Mouse (Mus musculus): ENCODE results near the gene S100a11. TPM values are rescaled to one million over a fixed set of nuclear protein-coding genes. Genes with fewer than 3 reads are reported as not detected.

The S100a11 gene
- total and polyA plus RNA-seq, 2 experiments from 2014 or later, result 47.5 to 686 TPM

DNA sequence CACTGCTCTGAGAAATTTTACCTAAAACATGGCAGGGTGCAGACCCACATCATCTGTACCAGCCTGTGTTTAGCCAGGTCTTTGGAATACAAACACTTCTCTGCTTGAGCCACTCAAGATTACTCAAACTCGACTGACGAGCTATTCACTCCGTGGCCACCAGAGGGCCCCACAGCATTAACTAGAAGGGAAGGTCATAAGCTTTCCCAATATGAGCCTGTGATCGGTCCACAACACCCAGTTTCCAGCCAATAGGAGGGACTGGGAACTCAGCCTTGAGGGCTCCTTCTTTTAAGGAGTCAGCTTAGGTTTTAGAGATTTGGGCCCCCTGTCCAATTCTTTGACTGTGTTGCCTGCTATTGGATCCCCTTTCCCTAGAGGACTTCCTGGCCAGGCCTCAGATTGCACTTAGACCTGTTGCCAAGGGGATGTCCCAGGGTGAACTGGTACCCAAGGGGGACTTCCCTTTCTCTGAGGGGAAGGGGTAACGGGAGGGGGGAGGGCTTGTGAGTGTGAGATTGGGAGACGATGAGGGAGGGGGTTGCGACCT lies 26.9 kb downstream of the S100a11 start:
- H3K4me1 ChIP-seq (ENCODE audit: control insufficient read depth, insufficient read depth), result no peaks in the 10 kb centered on the region
- WGBS, result 27% methylated on average over 7 of the region's 7 CpGs
- H3K27me3 ChIP-seq (ENCODE audit: control insufficient read depth, insufficient read depth, low read length), result no peaks in the 10 kb centered on the region
- H3K4me3 ChIP-seq (ENCODE audit: low read depth, low read length), result no peak overlapping the region
- ATAC-seq (ENCODE audit: insufficient read depth, low read depth) (peak; percentile 33; the same call in 1 of the 2 replicates), DNase-seq (ENCODE audit: low spot score) (peak; percentile 39)
- H3K27ac ChIP-seq (ENCODE audit: low read depth), result no peak overlapping the region
- H3K36me3 ChIP-seq (replicated peaks; ENCODE audit: control insufficient read depth, insufficient read depth, low read length), result no peaks in the 10 kb centered on the region
- TF ChIP-seq CTCF (IDR thresholded peaks at IDR 0.05; ENCODE audit: low read depth) (peak; percentile 90), EP300 (IDR thresholded peaks at IDR 0.05; ENCODE audit: low read depth) (no peak)
- H3K9ac ChIP-seq (replicated peaks; ENCODE audit: low read depth, low read length), result no peak overlapping the region
- H3K9me3 ChIP-seq (replicated peaks; ENCODE audit: control insufficient read depth, low read length), result no peaks in the 10 kb centered on the region
- H3K4me2 ChIP-seq (ENCODE audit: low read depth, low read length), result no peak overlapping the region

DNA sequence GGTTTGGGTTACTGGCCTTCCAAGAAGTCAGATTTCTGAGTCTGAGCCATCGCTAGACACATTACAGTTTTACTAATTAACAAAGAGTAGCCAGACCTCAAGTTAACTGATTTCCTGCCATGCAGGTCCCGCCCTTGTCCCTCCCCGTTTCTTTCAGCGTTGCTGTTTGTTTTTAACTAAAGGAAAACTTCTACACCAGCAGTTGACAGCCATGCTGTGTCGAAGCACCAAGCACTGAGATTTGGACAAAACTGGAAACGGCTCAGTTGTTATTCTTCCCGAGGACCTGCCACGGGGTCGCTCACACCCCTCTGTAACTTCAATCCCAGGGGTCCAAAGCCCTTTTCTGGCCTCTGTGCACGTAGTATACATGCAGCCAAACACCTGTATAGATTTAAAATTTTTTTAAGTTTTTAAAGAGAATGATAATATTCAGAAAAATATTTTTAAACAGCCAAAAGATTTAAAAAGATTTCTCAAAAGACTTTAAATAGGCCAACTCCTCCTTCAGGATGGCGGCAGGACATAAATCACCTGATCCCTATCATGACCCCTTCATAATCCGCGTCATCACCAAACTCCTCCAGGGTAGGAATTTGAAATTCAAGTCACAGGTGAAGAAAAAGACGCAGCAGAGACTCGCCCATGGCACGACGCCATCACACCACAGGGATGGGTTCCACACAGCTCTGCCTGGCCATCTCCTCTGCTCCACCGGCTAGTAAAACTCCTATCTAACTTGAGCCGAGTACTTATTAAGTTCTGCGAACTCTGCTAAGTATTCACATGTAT lies 27.7 kb downstream of the S100a11 start:
- Histone ChIP-seq H3K4me3 (ENCODE audit: low read depth, low read length) (no peak overlapping the region), H3K36me3 (replicated peaks; ENCODE audit: control insufficient read depth, insufficient read depth, low read length) (no peaks in the 10 kb centered on the region), H3K27ac (ENCODE audit: low read depth) (no peak overlapping the region), H3K4me2 (ENCODE audit: low read depth, low read length) (no peak overlapping the region), H3K9ac (replicated peaks; ENCODE audit: low read depth, low read length) (no peak overlapping the region), H3K9me3 (replicated peaks; ENCODE audit: control insufficient read depth, low read length) (no peaks in the 10 kb centered on the region), H3K27me3 (ENCODE audit: control insufficient read depth, insufficient read depth, low read length) (no peaks in the 10 kb centered on the region), H3K4me1 (ENCODE audit: control insufficient read depth, insufficient read depth) (no peaks in the 10 kb centered on the region)
- no peak for TF ChIP-seq EP300 (IDR thresholded peaks at IDR 0.05; ENCODE audit: low read depth)
- TF ChIP-seq CTCF (IDR thresholded peaks at IDR 0.05; ENCODE audit: low read depth), result no peak
- no peak for DNase-seq (ENCODE audit: low spot score)
- 67% methylated on average over 20 of the region's 20 CpGs for WGBS
- ATAC-seq (ENCODE audit: insufficient read depth, low read depth), result no peak

- H3K9me3 ChIP-seq (replicated peaks; ENCODE audit: control insufficient read depth, low read length), result no peaks in the 10 kb centered on the region
- H3K4me3 ChIP-seq (ENCODE audit: low read depth, low read length), result no peak overlapping the region
- DNase-seq (ENCODE audit: low spot score) (no peak), ATAC-seq (ENCODE audit: insufficient read depth, low read depth) (no peak)
- no peaks in the 10 kb centered on the region for H3K36me3 ChIP-seq (replicated peaks; ENCODE audit: control insufficient read depth, insufficient read depth, low read length)
- no peak overlapping the region for H3K27ac ChIP-seq (ENCODE audit: low read depth)
- no peak overlapping the region for H3K9ac ChIP-seq (replicated peaks; ENCODE audit: low read depth, low read length)
- H3K27me3 ChIP-seq (ENCODE audit: control insufficient read depth, insufficient read depth, low read length), result no peaks in the 10 kb centered on the region
- TF ChIP-seq EP300 (IDR thresholded peaks at IDR 0.05; ENCODE audit: low read depth), result no peak
- TF ChIP-seq CTCF (IDR thresholded peaks at IDR 0.05; ENCODE audit: low read depth), result no peak
- no peak overlapping the region for H3K4me2 ChIP-seq (ENCODE audit: low read depth, low read length)
- 72% methylated on average over 6 of the region's 6 CpGs for WGBS
- no peaks in the 10 kb centered on the region for H3K4me1 ChIP-seq (ENCODE audit: control insufficient read depth, insufficient read depth)
Observed at GRCm38 (mm10) chr3:93548541-93549266, 28.4 kb downstream of the S100a11 start.

DNA sequence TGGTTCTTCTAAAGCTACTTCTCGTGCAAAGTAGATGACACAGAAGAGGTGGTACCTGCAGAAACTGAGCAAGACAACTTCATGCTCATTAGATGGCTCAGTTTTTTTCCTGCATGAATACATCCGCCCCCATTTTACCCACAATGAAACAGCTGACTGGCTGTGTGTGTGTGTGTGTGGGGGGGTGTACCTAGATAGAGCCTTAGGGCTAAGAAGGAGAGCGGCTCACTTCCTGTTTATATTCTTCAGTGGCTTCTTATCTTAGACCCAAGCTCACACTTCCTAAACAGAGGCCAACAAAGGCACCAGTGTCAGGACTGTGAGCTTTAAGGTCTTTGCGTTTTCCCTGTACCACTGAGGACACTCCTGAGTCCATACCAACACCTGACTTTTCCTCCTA lies 29.7 kb downstream of the S100a11 start:
- H3K4me3 ChIP-seq (ENCODE audit: low read depth, low read length), result no peak overlapping the region
- H3K36me3 ChIP-seq (replicated peaks; ENCODE audit: control insufficient read depth, insufficient read depth, low read length), result no peaks in the 10 kb centered on the region
- H3K4me1 ChIP-seq (ENCODE audit: control insufficient read depth, insufficient read depth), result peaks cover 5% of the 10 kb centered on the region; the same call in 1 of the 2 replicates
- no peak overlapping the region for H3K9ac ChIP-seq (replicated peaks; ENCODE audit: low read depth, low read length)
- TF ChIP-seq EP300 (IDR thresholded peaks at IDR 0.05; ENCODE audit: low read depth) (no peak), CTCF (IDR thresholded peaks at IDR 0.05; ENCODE audit: low read depth) (no peak)
- H3K27me3 ChIP-seq (ENCODE audit: control insufficient read depth, insufficient read depth, low read length), result no peaks in the 10 kb centered on the region
- H3K27ac ChIP-seq (ENCODE audit: low read depth), result 0 out of 2 replicates have a peak overlapping the region, but pooled peaks have one; percentile 38
- H3K9me3 ChIP-seq (replicated peaks; ENCODE audit: control insufficient read depth, low read length), result no peaks in the 10 kb centered on the region
- ATAC-seq (ENCODE audit: insufficient read depth, low read depth) (peak; percentile 11; the same call in 1 of the 2 replicates), DNase-seq (ENCODE audit: low spot score) (no peak)
- 44% methylated on average over 4 of the region's 4 CpGs for WGBS
- H3K4me2 ChIP-seq (ENCODE audit: low read depth, low read length), result no peak overlapping the region

- Histone ChIP-seq H3K27me3 (ENCODE audit: control insufficient read depth, insufficient read depth, low read length) (no peaks in the 10 kb centered on the region), H3K4me3 (ENCODE audit: low read depth, low read length) (no peak overlapping the region), H3K27ac (ENCODE audit: low read depth) (no peak overlapping the region), H3K9me3 (replicated peaks; ENCODE audit: control insufficient read depth, low read length) (no peaks in the 10 kb centered on the region), H3K9ac (replicated peaks; ENCODE audit: low read depth, low read length) (no peak overlapping the region), H3K4me2 (ENCODE audit: low read depth, low read length) (no peak overlapping the region), H3K36me3 (replicated peaks; ENCODE audit: control insufficient read depth, insufficient read depth, low read length) (no peaks in the 10 kb centered on the region), H3K4me1 (ENCODE audit: control insufficient read depth, insufficient read depth) (peaks cover 5% of the 10 kb centered on the region; the same call in 1 of the 2 replicates)
- no peak for DNase-seq (ENCODE audit: low spot score)
- no peak for ATAC-seq (ENCODE audit: insufficient read depth, low read depth)
- no peak for TF ChIP-seq EP300 (IDR thresholded peaks at IDR 0.05; ENCODE audit: low read depth)
- no peak for TF ChIP-seq CTCF (IDR thresholded peaks at IDR 0.05; ENCODE audit: low read depth)
- 76% methylated on average over 5 of the region's 5 CpGs for WGBS
Observed at GRCm38 (mm10) chr3:93551950-93552901, 31.9 kb downstream of the S100a11 start.
